Mouse (Mus musculus) 3T3-L1 (cell line): ENCODE measurements around the gene Ep400.
"Not testable (repeated sequence)": the region's sequence is repeated elsewhere in the genome, so short reads cannot be mapped to it uniquely, and the experiment has no call there.

Experiments
- DNase-seq: peaks from one replicate; pipeline ENCODE4 v3.0.0-alpha.2; 2015; ENCODE audit warnings: low read depth, low spot score

Ep400 gene

DNA sequence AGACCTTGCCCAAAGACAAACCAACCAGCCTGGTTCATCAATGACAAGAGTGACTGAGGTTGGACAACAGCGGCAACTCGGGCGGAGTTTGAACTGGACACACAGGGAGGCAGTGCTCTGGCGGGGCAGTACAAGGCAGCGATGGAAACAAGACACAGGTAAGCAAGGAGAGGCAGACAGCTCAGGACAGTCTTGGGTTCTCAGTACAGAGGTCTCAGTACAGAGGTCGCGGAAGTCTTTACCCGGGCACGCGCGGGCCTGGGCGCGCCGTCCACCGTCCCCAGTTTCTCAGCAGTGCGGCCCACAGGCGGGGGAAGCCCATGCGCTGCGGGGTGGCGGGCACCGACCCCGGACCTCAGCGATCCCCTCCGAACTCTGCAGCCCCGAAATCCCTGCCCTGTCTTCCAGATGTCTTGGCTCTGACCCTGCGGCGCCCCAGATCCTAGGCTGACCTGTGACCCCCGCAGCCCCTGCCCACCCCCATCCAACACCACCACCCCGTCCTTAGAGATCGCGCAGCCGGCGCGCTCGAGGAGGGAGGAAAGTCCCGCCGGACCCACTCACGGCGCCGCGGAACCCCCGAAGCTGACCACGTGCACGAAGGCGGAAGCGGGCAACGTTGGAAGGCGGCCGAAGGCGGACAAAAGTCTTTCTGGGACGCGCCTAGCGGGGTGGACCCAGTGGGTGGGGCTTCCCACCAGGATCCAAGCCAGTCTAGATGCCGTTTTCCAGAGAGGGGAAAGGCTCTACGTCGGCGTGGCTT, 9.7 kb upstream of the Ep400 start, which contains the start of gene Pus1:
Gene Pus1, minus strand, starts transcription at position 662 of the 763 bp plus-strand sequence.
- DNase-seq = peak; percentile 95

DNA sequence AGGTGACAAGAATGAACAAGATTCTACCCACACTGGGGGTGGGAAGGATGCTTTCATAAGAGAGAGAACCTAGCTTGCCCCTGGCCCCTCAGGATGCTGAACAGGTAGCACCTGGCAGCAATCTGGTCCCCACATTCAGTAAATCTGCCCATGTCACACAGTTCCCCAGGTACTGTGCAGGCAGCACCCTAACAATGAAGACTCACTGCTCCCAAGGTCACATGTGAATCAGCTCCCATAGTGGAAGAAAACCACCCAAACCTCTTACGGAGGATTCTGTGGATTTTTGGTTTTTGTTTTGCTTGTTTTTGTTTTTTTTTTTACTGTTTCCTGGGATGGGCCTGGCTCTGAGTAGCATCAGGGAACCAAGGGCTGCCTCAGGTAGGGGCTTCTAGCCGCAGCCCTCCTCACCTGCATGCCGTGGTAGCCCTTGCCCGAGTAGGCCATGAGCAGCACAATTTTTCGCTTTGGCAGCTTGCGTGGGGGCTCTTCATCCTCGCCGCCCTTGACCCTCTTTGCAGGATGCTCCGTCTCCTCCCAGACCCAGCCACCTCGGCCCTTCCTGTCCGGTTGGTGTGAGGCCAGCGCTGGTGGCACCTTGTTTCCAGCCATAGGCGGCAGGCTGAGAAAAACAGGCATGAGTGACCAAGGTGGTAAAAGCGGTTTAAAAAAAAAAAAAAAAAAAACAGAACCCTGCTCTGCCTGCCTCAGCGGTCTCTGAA, 8.9 kb upstream of the Ep400 start:
- DNase-seq = peak; percentile 17

DNA sequence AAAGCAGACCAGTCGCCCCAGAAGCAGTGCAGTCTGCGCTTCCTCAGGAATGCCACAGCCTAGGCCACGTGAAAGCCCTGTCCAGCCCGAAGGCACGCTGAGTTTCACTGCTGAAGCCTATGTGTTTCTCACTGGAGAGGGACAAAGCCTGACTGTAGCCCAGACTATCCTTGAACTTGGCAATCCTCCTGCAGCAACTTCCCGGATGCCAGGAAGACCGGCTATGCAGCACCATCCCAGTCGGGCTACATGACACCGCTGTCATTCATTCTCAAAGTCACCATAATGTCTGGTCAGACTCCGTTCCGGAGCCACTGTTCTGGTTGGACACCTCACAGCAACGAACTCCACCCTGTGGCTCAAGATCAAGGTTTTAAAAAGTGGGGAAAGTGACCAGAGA, 7.7 kb upstream of the Ep400 start:
- no peak for DNase-seq

DNA sequence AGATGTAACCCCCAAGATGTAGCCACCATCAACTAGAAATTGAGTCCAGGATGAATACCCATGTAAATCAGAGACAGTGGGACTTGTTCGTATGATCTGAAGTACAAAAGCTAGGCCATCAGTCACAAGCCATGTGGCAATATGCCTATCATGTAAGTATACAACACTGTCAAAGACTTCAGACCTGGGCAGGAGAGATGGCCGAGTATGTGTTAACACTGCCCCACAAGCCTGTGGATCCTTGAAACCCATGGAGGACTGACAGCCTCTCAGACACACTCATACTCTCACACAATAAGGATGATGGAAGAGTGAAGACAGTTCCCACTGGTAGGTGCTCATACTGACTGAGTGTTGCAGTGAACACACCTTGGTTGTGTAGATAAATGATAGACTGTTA, 5.6 kb upstream of the Ep400 start:
- DNase-seq = no peak

DNA sequence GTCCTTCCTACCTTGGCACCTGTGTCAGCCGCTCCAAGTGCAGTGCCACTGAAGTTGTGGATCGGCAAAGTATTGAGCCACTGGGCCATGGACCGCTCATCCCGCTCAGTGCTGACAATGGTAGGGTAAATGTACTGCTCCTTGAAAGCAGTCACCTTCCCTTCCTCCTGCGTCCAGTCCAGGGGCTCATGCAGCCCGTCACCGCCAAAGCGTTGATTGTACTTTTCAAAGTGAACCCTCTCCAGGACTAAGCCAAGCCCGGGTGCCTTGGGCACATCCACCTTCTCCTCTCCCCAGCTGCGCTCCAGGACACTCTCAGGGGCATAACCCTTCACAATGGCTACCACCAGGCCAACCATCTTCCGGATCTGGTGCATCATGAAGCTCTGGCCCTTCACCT, 4.0 kb upstream of the Ep400 start:
- no peak for DNase-seq

DNA sequence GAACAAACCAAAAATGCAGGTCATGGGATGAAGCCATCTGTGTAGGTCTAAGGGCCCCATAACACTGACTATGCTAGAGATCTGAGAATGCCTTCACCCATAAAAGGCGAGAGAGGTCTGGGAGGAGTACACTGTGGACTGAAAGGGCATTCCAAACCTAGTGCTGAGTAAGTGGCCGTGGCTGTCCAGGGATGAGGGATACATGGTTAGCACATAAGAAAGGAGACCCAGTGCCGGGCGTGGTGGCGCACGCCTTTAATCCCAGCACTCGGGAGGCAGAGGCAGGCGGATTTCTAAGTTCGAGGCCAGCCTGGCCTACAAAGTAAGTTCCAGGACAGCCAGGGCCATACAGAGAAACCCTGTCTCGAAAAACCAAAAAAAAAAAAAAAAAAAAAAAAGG, 2.4 kb upstream of the Ep400 start:
- DNase-seq = not testable (repeated sequence)

DNA sequence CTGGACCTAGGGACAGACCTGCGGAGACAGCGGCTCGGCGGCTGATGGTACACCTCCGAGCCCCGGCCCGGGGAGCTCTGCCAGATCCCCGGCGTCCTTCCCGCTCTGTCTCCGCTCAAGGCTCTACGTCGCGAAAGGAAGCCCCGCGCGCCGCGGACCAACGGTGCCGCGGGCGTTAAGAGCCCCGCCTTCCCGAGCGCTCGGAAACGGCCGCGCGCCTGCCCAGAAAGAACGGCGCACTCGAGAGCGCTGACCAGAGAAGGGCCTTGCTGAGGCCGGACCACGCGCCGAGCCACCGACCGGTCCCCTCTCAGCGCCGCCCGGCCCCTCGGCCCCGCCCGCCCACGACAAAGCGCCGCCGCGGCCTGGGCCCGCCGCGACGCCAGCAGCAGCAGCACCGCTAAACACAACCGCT, 479 bp downstream of the Ep400 start:
- DNase-seq = peak; percentile 56

DNA sequence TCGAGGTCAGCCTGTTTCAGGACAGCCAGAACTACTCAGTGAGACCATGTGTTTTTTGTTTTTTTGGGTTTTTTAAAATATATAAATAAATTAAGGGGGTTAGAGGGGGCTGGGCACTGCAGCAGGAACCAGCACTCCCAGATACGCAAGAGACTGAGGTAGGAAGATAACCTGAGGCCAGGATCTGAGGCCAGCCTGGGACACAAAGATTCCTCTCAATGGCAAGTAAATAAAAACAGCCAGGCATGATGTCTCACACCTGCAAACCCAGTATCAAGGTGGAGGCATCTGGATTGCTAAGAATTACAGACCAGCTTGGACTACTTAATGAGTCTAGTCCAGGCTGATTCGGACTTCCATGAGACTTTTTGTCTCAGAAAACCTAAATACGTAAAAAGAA, 1.2 kb downstream of the Ep400 start:
- no peak for DNase-seq

DNA sequence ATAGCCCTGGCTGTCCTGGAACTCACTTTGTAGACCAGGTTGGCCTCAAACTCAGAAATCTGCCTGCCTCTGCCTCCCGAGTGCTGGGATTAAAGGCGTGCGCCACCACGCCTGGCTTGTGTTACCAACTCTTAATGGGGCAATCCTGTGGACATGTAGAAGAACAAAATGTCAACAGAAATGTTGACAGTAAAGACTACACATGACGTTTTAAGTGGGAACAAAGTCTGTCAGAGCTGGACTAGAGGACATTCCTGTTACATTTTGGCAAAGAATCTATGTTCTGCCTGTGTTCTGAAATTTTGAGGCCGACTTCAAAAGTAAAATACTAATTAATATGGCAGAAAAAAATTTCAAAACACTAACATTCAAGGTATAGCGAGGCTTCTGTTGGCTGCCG, 6.6 kb downstream of the Ep400 start:
- DNase-seq = no peak

DNA sequence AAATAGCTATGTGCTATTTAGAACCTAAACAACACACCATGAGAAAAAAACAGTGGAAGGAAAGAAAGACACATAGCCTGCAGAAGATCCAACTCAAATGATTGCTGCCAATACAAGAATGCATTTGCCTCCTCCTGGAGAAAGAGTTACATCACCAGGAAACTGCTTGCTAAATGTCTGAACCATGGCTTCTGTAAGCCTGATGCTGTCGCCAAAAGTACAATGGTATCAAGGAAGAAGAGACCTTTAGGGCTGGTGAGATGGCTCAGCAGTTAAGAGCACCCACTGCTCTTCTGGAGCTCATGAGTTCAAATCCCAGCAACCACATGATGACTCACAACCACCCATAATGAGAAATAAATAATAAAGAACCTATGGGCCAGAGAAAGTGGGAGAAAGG, 25.5 kb downstream of the Ep400 start:
- peak; percentile 15 for DNase-seq

DNA sequence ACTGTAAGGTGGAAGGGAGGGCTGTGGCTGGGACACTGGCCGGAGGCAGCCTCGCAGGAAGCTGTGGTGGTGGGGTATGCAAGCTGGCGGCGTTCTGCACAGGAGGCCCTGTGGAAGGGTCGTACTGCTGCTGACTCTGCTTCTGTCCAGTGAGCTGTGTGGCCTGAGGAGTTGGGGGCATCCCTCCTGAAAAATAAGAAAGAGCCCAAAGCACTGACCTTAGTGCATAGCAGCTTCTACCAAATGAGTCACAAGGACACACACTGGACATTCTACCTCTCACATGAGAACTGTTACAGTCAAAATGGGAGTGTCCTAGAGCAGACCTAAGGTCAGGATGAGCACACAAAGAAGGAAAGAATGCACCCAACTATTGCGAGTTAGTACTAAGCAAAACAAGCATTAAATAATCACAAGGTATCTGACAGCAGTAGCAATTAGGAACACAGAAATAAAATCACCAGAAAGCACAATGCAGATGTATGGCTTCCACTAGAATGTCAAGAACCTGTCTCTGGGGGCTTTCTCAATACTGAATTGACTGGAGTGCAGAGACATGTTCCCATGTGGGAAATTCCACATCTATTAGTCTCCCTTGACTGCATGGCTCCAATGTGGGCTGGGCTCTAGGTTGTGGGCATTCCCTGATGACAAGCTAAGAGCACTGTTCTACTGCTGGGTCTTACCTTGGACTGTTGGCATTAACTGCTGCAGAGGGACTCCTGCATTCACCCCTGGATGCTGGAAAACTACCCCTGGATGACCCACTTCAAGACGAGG, 30.8 kb downstream of the Ep400 start:
- DNase-seq = peak; percentile 67

DNA sequence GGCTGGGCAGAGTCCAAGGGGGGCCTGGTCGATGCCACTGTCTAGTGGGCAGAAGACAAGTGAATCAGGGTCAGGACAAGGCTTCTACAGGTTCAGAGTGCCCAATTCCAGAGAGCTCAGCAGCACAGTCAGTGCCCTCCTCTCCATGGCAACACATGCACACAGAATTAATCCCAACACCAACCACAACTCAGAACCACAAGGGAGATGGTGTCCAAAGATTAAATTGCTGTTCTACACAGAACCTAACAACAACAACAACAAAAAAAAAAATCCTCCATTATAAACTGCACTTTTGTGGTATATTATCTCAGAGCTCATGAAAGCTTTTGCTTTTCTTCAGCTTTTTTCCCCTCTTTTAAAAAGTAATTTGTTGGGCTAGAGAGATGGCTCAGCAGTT, 34.9 kb downstream of the Ep400 start:
- no peak for DNase-seq

DNA sequence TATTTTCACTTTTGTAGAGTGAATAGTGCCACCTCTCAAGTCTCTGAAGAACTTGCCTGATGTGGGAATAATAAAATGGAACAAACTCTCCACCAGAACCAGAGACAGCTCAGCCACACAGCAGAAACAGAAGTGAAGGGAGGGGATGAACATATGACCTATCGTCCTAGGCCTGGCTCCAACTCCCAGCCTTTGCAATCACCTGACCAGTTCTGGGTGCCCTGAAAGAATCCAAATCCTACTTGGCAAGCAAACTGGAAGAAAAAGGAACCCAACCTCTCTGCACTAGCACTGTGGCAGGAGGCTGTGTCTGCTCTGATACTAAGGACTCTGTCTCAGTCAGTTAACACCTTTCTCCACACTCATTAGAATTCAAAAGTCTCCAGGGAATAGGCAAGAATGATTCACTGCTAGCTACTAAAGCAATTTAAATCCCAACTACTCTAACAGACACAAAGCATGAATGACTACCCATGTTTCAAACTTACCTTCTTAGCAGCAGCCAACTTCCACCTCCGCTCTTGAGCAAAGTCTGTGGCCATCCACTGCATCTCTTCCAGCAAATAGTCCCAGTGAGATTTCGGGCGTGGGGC, 37.2 kb downstream of the Ep400 start:
- no peak for DNase-seq

DNA sequence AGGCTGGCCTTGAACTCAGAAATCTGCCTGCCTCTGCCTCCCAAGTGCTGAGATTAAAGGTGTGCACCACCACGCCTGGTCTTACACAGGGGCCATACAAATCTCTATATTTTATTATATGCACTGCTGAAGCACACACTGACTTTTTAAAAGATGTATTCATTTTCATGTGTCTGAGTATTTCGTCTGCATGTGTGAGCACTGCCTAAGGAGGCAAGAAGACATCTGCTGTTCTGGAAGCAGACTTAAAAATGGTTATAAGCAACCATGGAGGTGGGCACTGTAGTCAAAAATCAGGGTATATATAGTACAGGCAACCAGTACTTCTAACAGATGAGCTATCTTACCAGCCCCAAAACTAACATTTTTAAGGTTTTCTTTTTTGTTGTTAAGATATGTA, 39.3 kb downstream of the Ep400 start:
- DNase-seq = no peak

DNA sequence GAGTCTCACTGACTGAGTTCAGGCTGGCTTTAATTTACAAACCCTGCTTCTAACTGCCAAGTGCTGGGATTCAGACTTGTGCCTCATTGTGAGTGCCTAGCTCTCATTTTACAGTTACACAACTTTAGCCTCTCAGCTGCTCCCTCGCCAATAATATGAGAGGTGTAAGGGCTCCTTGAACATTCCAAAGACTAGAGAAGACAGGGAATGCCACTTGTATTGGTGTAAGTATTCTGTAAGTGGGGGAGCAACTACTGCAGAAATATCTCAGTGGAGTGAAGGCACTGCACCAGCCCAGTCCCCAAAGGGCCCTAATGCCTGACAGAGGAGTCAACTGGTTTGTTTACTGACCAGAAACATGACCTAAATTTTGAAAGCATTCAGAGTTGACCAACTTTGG, 42.7 kb downstream of the Ep400 start:
- no peak for DNase-seq

DNA sequence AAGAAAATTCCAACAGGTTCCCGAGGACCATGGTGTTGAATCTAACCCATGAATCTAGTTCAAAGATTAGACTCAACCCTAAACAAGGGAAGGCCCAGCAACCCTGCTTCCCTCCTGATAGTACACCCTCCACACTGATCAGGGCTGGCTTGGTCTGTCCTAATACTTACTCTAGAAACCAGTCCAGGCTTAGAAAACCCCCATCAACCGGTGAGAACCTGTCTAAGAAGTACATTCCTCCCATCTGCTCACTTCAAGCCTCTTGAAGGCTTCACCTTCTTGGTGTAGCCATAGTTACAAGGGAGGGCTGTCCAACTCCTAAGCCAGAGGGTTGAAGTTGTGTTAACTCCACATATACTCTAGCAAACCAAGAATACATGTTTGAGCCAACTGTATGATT, 47.0 kb downstream of the Ep400 start:
- DNase-seq = no peak

DNA sequence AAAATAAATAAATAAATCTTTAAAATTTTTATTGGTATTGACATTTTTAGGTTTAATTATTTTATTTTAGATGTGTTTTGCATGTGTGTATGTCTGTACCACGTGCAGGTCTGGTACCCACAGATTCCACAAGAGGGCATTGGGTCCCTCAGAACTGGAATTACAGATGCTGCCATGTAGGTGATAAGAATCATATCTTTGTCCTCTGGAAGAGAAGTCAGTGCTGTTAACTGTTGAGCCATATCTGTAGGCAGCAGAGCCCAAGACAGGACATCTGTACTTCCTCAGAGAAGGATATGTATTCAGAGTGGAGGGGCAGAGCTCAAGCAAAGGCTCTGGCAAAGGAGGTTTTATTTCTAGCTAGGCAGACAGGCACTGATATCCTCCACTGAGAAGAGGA, 49.1 kb downstream of the Ep400 start:
- DNase-seq = not testable (repeated sequence)

DNA sequence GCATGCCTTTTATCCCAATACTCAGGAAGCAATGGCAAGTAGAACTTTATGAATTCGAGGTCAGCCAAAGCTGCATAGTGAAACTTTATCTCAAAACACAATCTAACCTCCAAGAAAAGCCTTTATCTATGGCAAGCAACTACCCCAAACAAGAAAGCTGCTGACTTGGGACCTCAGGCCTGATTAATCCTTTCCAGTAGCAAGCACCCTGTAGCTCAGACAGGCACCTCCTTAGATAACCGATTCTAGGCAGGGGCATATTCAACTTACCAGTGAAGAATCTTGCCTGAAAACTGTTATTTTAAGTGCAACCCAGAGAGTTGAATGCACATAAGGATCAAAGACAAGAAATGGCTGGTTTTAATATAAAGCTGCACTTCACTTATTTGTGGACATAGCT, 59.1 kb downstream of the Ep400 start:
- DNase-seq = no peak

DNA sequence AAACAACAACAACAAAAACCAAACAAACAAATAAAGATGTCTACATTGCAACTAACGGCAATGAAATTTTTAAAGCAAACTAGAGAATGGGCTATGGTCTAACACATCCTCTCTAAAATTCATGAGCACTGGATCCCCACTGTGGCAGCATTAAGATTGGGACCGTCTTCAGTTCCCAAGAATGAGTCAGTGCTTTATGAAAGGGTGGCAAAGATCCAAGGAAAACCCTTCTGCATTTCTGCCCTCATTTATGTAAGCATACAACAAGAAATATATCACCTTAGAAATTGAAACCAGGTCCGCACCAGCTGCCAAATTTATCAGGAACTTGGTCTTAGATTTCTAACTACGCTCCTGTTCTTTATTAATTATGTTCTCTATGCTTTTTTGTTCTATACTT, 61.3 kb downstream of the Ep400 start:
- peak; percentile 78 for DNase-seq

DNA sequence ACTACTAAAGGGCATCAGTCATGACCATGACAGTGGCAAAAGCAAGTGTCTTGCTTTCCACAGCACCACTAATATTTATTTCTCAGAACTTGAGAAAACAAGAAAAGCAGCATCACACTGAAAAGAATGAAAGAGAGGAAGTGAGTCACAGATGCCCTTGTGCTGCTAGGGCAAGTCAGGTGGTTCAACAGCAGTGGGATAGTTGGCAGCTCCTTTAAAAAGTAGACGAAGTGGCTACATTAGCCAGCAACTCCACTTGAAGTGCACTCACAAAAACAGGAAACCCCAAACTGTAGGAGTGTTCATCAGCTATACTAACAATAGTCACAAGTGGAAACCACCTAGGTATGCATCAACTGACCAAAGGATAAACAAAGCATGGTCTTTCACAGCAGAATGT, 66.5 kb downstream of the Ep400 start:
- DNase-seq = peak; percentile 67

DNA sequence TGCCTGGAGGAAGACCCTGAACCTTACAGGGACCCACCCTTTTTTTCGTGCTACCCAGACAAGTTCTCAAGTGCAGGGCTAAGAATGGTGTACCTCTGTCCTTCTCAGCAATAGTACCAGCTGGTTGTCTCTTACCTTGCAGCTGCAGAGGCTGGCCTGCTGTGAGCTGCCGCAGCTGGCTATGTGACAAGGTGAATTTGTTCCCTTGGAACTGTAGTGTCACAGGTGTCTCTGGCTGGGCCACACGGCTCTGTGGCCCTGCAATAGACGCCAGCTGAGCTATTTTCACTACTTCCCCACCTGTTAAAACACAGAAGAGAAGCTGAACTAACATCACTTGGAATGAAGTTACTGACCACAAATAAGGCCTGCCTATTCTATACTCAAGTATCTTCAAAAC, 71.9 kb downstream of the Ep400 start:
- no peak for DNase-seq

DNA sequence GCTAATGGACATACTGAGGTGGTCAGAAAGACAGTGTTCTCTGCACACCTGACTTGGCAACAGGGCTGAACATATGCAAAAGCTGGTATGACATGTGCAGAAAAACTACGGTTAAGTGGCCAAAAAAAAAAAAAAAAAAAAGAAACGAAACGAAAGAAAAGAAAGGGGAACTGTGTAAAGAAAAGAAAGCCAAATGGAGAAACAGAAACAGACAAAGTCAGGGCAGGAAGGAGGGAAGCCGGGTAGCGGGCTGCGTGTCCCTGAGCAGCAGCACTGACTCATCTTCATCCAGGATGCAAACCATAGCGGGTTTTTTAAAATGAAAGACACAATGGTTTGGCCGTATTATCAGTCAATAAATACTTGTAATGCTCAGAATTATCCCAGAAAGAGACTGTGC, 88.5 kb downstream of the Ep400 start:
- DNase-seq = no peak
